ENCODE assay signal across 28 mouse cellular contexts in genomic region chr10:98940137-98940536, GRCm38 (mm10).
"Had no signal": no experiment of that assay in that cellular context is flagged by ENCODE, and none has a peak within 500 bp of the region (broad histone marks: within the 10 kb centered on the region; RNA-seq: fewer than 3 reads in every experiment).

No protein-coding gene starts in this region.

- H3K36me3 ChIP-seq: embryonic facial prominence, embryonic 12.5 days; embryonic facial prominence, embryonic 13.5 days; embryonic facial prominence, embryonic 15.5 days; forebrain, embryonic 12.5 days had no signal

- H3K4me1 ChIP-seq: embryonic facial prominence, embryonic 10.5 days; embryonic facial prominence, embryonic 12.5 days; embryonic facial prominence, embryonic 15.5 days; forebrain, embryonic 12.5 days had no signal

- H3K27ac ChIP-seq: embryonic facial prominence, embryonic 10.5 days; embryonic facial prominence, embryonic 12.5 days; embryonic facial prominence, embryonic 13.5 days; embryonic facial prominence, embryonic 15.5 days; forebrain, embryonic 10.5 days; forebrain, embryonic 12.5 days; forebrain, embryonic 13.5 days; forebrain, embryonic 15.5 days; gastrocnemius, adult 2 months; heart, adult 2 months had no signal

- H3K4me2 ChIP-seq: embryonic facial prominence, embryonic 12.5 days; embryonic facial prominence, embryonic 13.5 days; embryonic facial prominence, embryonic 15.5 days; forebrain, embryonic 12.5 days; forebrain, embryonic 13.5 days; forebrain, embryonic 15.5 days had no signal

- H3K27me3 ChIP-seq: embryonic facial prominence, embryonic 12.5 days; embryonic facial prominence, embryonic 13.5 days; embryonic facial prominence, embryonic 15.5 days; forebrain, embryonic 12.5 days; forebrain, embryonic 13.5 days; forebrain, embryonic 15.5 days had no signal

- ATAC-seq: forebrain, embryonic 13.5 days; forebrain, embryonic 14.5 days; forebrain, embryonic 15.5 days; forebrain, embryonic 16.5 days; forebrain, postnatal 0 days had no signal

- H3K9ac ChIP-seq: embryonic facial prominence, embryonic 12.5 days; embryonic facial prominence, embryonic 13.5 days; embryonic facial prominence, embryonic 15.5 days; forebrain, embryonic 12.5 days; forebrain, embryonic 13.5 days; forebrain, embryonic 15.5 days; forebrain, postnatal 0 days had no signal

- DNase-seq: cerebellum, adult 2 months; cerebellum, adult 8-10 months; cerebellum, adult 9-10 months; cerebellum, adult 9-11 months; cerebellum, postnatal 10 days; cerebellum, postnatal 14 days; cerebellum, postnatal 25 days; cerebellum, postnatal 36 days; embryo, embryonic 11 days; forebrain, postnatal 0 days; gastrocnemius, adult 2 months; gastrocnemius, postnatal 10 days; gastrocnemius, postnatal 14 days; gastrocnemius, postnatal 25 days; gastrocnemius, postnatal 36 days; heart, adult 18-20 months; heart, adult 2 months had no signal

- H3K9me3 ChIP-seq: embryonic facial prominence, embryonic 10.5 days; embryonic facial prominence, embryonic 12.5 days; embryonic facial prominence, embryonic 13.5 days; embryonic facial prominence, embryonic 15.5 days; forebrain, embryonic 10.5 days; forebrain, embryonic 12.5 days; forebrain, embryonic 13.5 days; forebrain, embryonic 15.5 days had no signal

- H3K4me3 ChIP-seq: embryonic facial prominence, embryonic 10.5 days; embryonic facial prominence, embryonic 12.5 days; embryonic facial prominence, embryonic 13.5 days; embryonic facial prominence, embryonic 15.5 days; erythroblast, embryonic 14.5 days; forebrain, embryonic 10.5 days; forebrain, embryonic 12.5 days; forebrain, embryonic 13.5 days; forebrain, embryonic 15.5 days; gastrocnemius, adult 2 months; heart, adult 2 months had no signal
